Mouse (Mus musculus): ENCODE results near the gene Fgfr2.

Fgfr2 gene

GRCm38 (mm10) chr7:130839380-130840100, 2283.6 kb downstream of the Fgfr2 start:
- no peak for DNase-seq

- no peak for DNase-seq
Measured at GRCm38 (mm10) chr7:130838658-130839025, 2284.5 kb downstream of the Fgfr2 start.

- peak; percentile 95 for DNase-seq
Measured at GRCm38 (mm10) chr7:130837941-130838657, 2285.1 kb downstream of the Fgfr2 start.

- peak in 1 of 2 experiments; percentile 36 for DNase-seq
Measured at GRCm38 (mm10) chr7:130836066-130836465, 2287.1 kb downstream of the Fgfr2 start.

- DNase-seq = peak; percentile 79 to 80
Measured at GRCm38 (mm10) chr7:130834958-130835861, 2287.9 kb downstream of the Fgfr2 start.

- DNase-seq = peak; percentile 74 to 78
Measured at GRCm38 (mm10) chr7:130834299-130834698, 2288.9 kb downstream of the Fgfr2 start.

- no peak for DNase-seq
Measured at GRCm38 (mm10) chr7:130831586-130831985, 2291.6 kb downstream of the Fgfr2 start.

- no peak for DNase-seq
Measured at GRCm38 (mm10) chr7:130828475-130828874, 2294.7 kb downstream of the Fgfr2 start.

GRCm38 (mm10) chr7:130827844-130828403, 2295.2 kb downstream of the Fgfr2 start:
- no peak for DNase-seq

- peak; percentile 78 to 84 for DNase-seq
Measured at GRCm38 (mm10) chr7:130827431-130827830, 2295.7 kb downstream of the Fgfr2 start.

- DNase-seq = no peak
Measured at GRCm38 (mm10) chr7:130826343-130826742, 2296.8 kb downstream of the Fgfr2 start.

GRCm38 (mm10) chr7:130823992-130824391, 2299.2 kb downstream of the Fgfr2 start:
- DNase-seq = no peak

- DNase-seq = no peak
Measured at GRCm38 (mm10) chr7:130819624-130820023, 2303.5 kb downstream of the Fgfr2 start.

GRCm38 (mm10) chr7:130818813-130819212, 2304.3 kb downstream of the Fgfr2 start:
- DNase-seq = no peak

GRCm38 (mm10) chr7:130816243-130816642, 2306.9 kb downstream of the Fgfr2 start:
- no peak for DNase-seq

- no peak for DNase-seq
Measured at GRCm38 (mm10) chr7:130815601-130816000, 2307.5 kb downstream of the Fgfr2 start.

GRCm38 (mm10) chr7:130812407-130812806, 2310.7 kb downstream of the Fgfr2 start:
- no peak for DNase-seq

GRCm38 (mm10) chr7:130810238-130810637, 2312.9 kb downstream of the Fgfr2 start:
- DNase-seq = no peak

GRCm38 (mm10) chr7:130808694-130809093, 2314.5 kb downstream of the Fgfr2 start:
- DNase-seq = no peak

- peak; percentile 25 to 39 for DNase-seq
Measured at GRCm38 (mm10) chr7:130807749-130808148, 2315.4 kb downstream of the Fgfr2 start.

GRCm38 (mm10) chr7:130804991-130805390, 2318.2 kb downstream of the Fgfr2 start:
- DNase-seq = peak in 1 of 2 experiments; percentile 19

GRCm38 (mm10) chr7:130803251-130803825, 2319.8 kb downstream of the Fgfr2 start:
- DNase-seq = no peak
